21 mouse cellular contexts compared by ENCODE assay signal in the genomic region with DNA sequence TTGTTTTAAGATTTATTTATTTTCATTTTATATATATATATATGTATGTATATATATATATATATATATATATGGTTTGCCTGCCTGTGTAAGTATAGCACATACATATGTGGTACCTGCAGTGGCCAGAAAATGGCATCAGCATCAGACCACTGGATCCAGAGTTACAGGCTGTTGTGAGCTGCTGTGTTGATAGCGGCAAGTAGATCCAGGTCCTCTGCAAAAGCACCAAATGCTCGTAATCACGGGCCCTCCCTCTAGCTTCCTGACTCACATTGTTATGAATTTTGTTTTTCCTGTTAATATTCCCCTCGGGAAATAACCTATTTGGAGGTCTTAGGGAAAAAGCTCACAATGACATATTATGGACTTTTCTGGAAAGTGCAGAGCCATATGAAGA.
DNase-seq lines count a peak whose midpoint lies in the region; ATAC-seq and TF ChIP-seq lines count a peak whose summit lies in the region.
"Had no signal": no experiment of that assay in that cellular context is flagged by ENCODE, and none has a peak within 500 bp of the region (broad histone marks: within the 10 kb centered on the region; RNA-seq: fewer than 3 reads in every experiment).

No protein-coding gene starts in this region.

- TF ChIP-seq CTCF in heart, adult 2 months (IDR thresholded peaks at IDR 0.05) = no peak

- no peak for TF ChIP-seq EP300 in heart, adult 2 months (IDR thresholded peaks at IDR 0.05; ENCODE audit: insufficient read depth, low read depth, low read length)

- H3K36me3 ChIP-seq in heart, adult 2 months (ENCODE audit: control insufficient read depth, insufficient read depth, low read length) = no peaks in the 10 kb centered on the region
- H3K36me3 ChIP-seq in heart, embryonic 12.5 days = no peaks in the 10 kb centered on the region
- 0 out of 2 replicates have a peak, but pooled peaks cover 3% of the 10 kb centered on the region for H3K36me3 ChIP-seq in kidney, embryonic 16.5 days (ENCODE audit: insufficient read depth, low read length)
- H3K36me3 ChIP-seq: embryonic facial prominence, embryonic 12.5 days; embryonic facial prominence, embryonic 15.5 days; hindbrain, embryonic 12.5 days; hindbrain, embryonic 15.5 days had no signal

- peak overlapping the region; percentile 48 for H3K27ac ChIP-seq in heart, adult 2 months
- H3K27ac ChIP-seq in heart, embryonic 12.5 days (ENCODE audit: poor library complexity, severe bottlenecking) = no peak overlapping the region
- H3K27ac ChIP-seq in kidney, embryonic 16.5 days (ENCODE audit: low read length) = no peak overlapping the region
- H3K27ac ChIP-seq: embryonic facial prominence, embryonic 12.5 days; embryonic facial prominence, embryonic 15.5 days; hindbrain, embryonic 12.5 days; hindbrain, embryonic 15.5 days had no signal

- no peaks in the 10 kb centered on the region for H3K27me3 ChIP-seq in heart, adult 2 months (ENCODE audit: control insufficient read depth, insufficient read depth, low read length)
- H3K27me3 ChIP-seq in heart, embryonic 12.5 days (replicated peaks) = no peaks in the 10 kb centered on the region
- no peaks in the 10 kb centered on the region for H3K27me3 ChIP-seq in kidney, embryonic 16.5 days (ENCODE audit: insufficient read depth, low read length)
- H3K27me3 ChIP-seq: embryonic facial prominence, embryonic 12.5 days; embryonic facial prominence, embryonic 15.5 days; hindbrain, embryonic 12.5 days; hindbrain, embryonic 15.5 days had no signal

- 0 out of 2 replicates have a peak, but pooled peaks have one; percentile 33 for TF ChIP-seq POLR2A in heart, adult 2 months (IDR thresholded peaks at IDR 0.05; ENCODE audit: insufficient read depth, low read depth, low read length)

- ATAC-seq in heart, embryonic 12.5 days (ENCODE audit: insufficient number of reproducible peaks, low FRiP score) = no peak
- no peak for ATAC-seq in kidney, embryonic 16.5 days (ENCODE audit: low FRiP score, low TSS enrichment)
- ATAC-seq: CD4-positive, CD25-positive, alpha-beta regulatory T cell, adult 4 months; forebrain, embryonic 14.5 days; forebrain, postnatal 0 days; intestine, postnatal 0 days had no signal

- 46% methylated on average over 4 of the region's 4 CpGs for WGBS in heart, adult 2 months
- WGBS in heart, embryonic 12.5 days = 84% methylated on average over 4 of the region's 4 CpGs
- WGBS in kidney, embryonic 16.5 days = 81% methylated on average over 4 of the region's 4 CpGs

- DNase-seq in heart, adult 2 months = peak in 1 of 2 experiments; percentile 13
- DNase-seq in heart, postnatal 14 days = peak; percentile 4 to 7
- no peak for DNase-seq in heart, postnatal 25 days (ENCODE audit: low spot score)
- DNase-seq in kidney, postnatal 14 days = peak; percentile 5
- DNase-seq: adrenal gland, adult 2 months; adrenal gland, postnatal 14 days; cerebellum, adult 11 months; cerebellum, adult 2 months; cerebellum, adult 9-11 months; cerebellum, postnatal 25 days; forebrain, postnatal 0 days; gastrocnemius, postnatal 36 days had no signal

- H3K79me2 ChIP-seq in heart, adult 2 months (replicated peaks; ENCODE audit: control insufficient read depth, insufficient read depth, low read length) = no peaks in the 10 kb centered on the region

- H3K4me2 ChIP-seq in heart, embryonic 12.5 days = no peak overlapping the region
- no peak overlapping the region for H3K4me2 ChIP-seq in kidney, embryonic 16.5 days (replicated peaks; ENCODE audit: low read depth, low read length)
- H3K4me2 ChIP-seq: embryonic facial prominence, embryonic 12.5 days; embryonic facial prominence, embryonic 15.5 days; hindbrain, embryonic 12.5 days; hindbrain, embryonic 15.5 days had no signal

- peaks cover 4% of the 10 kb centered on the region for H3K4me1 ChIP-seq in heart, adult 2 months (ENCODE audit: control insufficient read depth, insufficient read depth, low read length)
- peaks cover 6% of the 10 kb centered on the region for H3K4me1 ChIP-seq in heart, embryonic 12.5 days (replicated peaks)
- peaks cover 13% of the 10 kb centered on the region for H3K4me1 ChIP-seq in kidney, embryonic 16.5 days (ENCODE audit: insufficient read depth, low read length)

- intact Hi-C loops in heart, adult 2 months (cut with DNase I) = no loop called here
- intact Hi-C loops in heart, postnatal 14 days (cut with DNase I) = no loop called here
- intact Hi-C loops in heart, postnatal 25 days (cut with DNase I) = no loop called here

- H3K9ac ChIP-seq in heart, adult 2 months (ENCODE audit: low read depth, low read length) = no peak overlapping the region
- H3K9ac ChIP-seq in heart, embryonic 12.5 days = no peak overlapping the region
- no peak overlapping the region for H3K9ac ChIP-seq in kidney, embryonic 16.5 days (replicated peaks; ENCODE audit: low read length)
- H3K9ac ChIP-seq: embryonic facial prominence, embryonic 12.5 days; embryonic facial prominence, embryonic 15.5 days; forebrain, postnatal 0 days; hindbrain, embryonic 12.5 days; hindbrain, embryonic 15.5 days had no signal

- no peaks in the 10 kb centered on the region for H3K9me3 ChIP-seq in heart, embryonic 12.5 days (replicated peaks)
- no peaks in the 10 kb centered on the region for H3K9me3 ChIP-seq in kidney, embryonic 16.5 days (ENCODE audit: low read length)
- H3K9me3 ChIP-seq: embryonic facial prominence, embryonic 12.5 days; embryonic facial prominence, embryonic 15.5 days; hindbrain, embryonic 12.5 days; hindbrain, embryonic 15.5 days had no signal

- H3K4me3 ChIP-seq in heart, adult 2 months = no peak overlapping the region
- H3K4me3 ChIP-seq in heart, embryonic 12.5 days = no peak overlapping the region
- H3K4me3 ChIP-seq in kidney, embryonic 16.5 days (ENCODE audit: low read length) = no peak overlapping the region
- H3K4me3 ChIP-seq: embryonic facial prominence, embryonic 12.5 days; embryonic facial prominence, embryonic 15.5 days; hindbrain, embryonic 12.5 days; hindbrain, embryonic 15.5 days had no signal
